Mouse (Mus musculus): ENCODE measurements around the gene Kctd11.
"Not testable (repeated sequence)": the region's sequence is repeated elsewhere in the genome, so short reads cannot be mapped to it uniquely, and the experiment has no call there.

Gene Kctd11

DNA sequence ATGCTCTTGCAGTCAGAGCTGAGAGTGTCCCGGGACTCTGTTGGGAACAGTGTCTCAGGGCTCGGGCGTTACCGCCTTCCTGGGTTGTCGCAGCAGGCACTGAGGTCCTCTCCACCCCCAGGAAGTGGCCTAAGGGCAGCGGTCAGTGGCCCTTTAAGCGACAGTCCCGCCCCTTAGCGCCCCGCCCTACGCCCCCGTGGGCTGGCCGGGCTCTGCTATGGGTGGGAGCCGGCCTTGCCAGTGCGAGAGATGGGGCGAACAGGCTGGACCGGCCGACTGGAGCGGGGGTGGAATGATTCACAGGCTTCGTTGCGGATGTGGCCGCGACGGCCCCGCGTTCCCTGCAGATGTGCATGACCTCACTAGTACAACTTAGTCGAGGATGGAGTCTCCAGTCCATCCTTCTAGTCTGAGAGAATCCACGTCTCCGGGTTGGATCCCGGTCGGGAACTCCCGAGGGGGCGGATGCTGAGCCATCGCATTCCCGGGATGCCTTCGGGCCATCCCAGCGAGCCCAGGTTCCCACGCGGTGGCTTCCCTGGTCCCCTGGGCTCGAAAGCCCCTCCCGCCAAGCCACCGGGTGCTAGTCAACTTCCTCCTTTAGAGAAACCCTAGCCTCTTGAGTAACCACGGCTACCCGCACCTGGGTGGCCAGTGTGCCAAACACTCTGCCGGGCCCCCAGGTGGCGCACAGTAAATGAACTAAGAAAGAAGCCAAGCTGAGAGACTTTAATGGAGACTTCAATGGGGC is at the start of gene Kctd11:
Kctd11 (minus strand) TSS at position 554 of the 751 bp plus-strand sequence.
- DNase-seq = peak; percentile 69

- DNase-seq = not testable (repeated sequence)
Observed at GRCm38 (mm10) chr11:69930176-69930575, 49.0 kb upstream of the Kctd11 start.

GRCm38 (mm10) chr11:69929712-69930111 is 48.5 kb upstream of the Kctd11 start:
- no peak for DNase-seq

DNA sequence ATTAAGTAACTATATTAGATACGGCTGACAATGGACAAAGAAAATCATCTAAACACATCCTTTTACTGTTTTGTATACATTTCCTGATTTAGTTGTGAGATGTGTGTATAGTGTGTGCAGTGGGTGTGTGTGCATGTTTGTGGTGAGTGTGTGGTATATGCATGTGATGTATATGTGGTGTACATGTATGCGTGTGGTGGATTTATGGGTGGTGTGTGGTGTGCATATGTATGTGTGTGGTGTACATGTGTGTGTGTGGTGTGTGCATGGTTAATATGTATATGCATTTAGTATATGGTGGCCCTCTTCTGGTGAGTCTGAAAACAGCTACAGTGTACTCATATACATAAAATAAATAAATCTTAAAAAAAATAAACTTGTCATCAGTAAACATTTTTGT is 46.3 kb upstream of the Kctd11 start:
- no peak for DNase-seq

- peak; percentile 58 for DNase-seq
Observed at GRCm38 (mm10) chr11:69922796-69923195, 41.6 kb upstream of the Kctd11 start.

DNA sequence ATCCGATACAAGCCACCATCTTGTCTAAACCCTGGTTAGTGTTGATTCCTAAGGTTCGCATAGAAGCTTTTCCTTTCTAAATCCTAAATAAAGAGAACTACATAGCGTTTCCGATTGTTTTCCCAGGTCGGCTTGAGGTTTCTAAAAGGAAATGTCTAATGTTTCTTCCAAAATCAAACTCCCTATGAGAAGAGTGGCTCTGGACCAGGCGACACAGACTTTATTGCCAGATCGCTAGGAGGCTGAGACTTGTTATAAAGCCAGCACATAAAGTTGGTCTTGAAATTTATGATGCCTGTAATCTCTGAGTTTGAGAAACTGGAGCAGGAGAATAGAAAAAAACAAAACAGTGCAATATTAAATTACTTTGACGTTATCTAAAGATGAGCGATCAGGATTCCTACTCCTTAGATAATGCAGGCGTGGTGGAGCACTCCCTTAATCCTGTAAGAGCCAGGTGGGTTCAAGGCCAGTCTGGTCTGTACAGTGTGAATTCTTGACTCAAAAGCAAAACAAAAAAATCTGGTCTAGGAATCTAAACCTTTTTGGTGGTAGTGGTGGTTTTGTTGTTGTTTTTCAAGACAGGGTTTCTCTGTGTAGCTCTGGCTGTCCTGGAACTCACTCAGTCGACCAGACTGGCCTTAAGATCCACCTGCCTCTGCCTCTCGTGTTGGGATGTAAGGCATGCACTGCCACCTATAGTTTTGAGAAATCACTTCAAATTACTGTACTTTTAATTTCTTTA is 41.0 kb upstream of the Kctd11 start:
- no peak for DNase-seq

DNA sequence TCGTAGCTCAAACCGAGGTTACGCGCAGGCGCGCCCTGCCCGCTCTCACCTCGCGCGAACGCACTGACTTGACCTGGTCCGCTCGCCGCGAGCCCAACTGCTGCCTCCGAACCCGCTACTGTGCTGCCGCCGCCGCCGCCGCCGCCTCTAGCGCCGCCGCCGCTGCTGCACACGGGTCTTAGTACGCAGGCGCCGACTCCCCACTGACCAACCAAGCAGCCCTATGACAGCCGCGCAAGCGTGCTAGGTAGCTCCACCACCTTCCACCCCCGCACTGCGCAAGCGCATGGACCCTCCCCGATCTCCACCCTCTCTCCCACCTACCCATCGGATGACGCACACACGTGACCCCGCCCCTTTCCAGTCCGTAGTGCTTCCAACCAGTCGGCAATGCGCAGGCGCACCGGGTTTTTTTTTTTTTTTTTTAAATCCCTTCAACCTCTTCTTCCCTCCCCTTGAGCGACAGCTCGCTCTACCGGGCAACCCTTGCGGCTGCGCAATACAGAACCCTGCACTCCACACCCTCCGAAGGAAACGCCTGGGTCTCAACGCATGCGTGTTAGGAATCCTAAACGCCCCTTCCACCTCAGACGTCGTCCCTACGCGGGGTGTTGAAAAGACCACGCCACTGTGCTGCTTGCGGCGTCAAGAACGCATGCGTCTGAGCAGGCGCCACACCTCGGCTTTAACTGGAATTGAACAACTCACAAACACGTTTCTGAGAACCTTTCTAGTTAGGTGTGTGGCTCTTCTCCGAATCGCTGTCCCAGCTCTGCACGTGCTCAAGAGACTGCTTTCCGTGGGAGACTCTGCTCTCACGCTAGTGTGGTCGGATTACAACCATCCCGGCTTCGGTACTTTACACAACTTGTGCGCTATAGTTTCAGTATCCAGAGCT is 40.2 kb upstream of the Kctd11 start, which contains the start of gene Eif5a:
Eif5a (minus strand) TSS at position 845 of the 898 bp plus-strand sequence.
- peak; percentile 100 for DNase-seq

- peak; percentile 74 for DNase-seq
Observed at GRCm38 (mm10) chr11:69920266-69921031, 39.2 kb upstream of the Kctd11 start.

- peak; percentile 70 for DNase-seq
Observed at GRCm38 (mm10) chr11:69919661-69920265, 38.6 kb upstream of the Kctd11 start.

- DNase-seq = peak; percentile 32
Observed at GRCm38 (mm10) chr11:69919053-69919452, 37.8 kb upstream of the Kctd11 start.

DNA sequence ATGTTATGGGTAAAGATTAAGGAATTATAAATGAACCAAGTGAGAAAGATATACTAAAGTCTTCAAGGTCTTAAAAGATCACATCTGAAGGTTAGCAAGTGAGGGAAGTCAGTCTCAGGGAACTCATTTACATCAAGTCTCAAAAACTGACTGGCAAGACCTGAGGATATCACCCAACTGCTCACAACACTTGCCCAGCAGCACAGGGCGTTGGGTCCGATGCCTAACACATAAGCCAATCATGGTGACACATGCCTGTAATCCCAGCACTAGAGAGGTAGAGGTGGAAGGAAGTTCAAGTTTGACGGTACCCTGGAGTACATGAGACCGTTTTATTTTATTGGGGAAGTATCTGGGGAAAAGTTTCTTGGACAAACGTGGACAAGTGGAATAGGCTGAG is 36.9 kb upstream of the Kctd11 start:
- DNase-seq = peak; percentile 30

- DNase-seq = peak; percentile 46
Observed at GRCm38 (mm10) chr11:69917379-69917948, 36.3 kb upstream of the Kctd11 start.

DNA sequence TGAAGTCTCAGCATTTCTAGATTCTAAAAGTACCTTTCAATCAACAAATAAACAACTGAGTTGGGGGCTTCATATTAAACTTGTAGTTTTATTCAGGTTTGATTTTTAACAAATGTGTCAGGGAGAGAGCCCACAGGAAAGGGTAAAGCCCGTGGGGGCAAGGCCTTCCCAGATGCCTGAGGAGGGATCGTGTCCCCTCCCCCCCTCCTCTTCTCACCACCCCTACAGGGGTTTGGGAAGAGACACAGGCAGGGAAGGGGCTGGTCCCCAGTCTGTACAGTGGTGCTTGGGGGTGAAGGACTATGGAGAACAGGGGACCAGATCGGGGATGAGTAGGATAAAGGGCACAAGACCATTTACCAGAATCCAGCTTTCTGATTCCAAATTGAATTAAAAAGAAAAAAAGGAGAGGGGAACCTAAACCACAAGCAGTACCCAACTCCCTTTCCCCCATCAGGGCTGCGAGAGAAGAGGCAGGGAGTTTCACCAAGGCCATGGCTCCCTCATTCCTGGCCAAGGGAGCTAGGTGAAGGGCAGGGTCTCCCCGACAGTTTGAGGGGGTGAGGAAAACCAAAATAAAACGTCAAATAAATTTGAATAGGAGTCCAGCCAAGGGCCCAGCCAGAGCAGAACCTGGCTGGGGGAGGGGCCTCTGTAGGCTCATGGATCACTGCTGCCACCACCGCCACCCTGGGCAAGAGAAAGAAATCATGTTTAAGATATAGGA is 35.6 kb upstream of the Kctd11 start:
- DNase-seq = peak; percentile 35

DNA sequence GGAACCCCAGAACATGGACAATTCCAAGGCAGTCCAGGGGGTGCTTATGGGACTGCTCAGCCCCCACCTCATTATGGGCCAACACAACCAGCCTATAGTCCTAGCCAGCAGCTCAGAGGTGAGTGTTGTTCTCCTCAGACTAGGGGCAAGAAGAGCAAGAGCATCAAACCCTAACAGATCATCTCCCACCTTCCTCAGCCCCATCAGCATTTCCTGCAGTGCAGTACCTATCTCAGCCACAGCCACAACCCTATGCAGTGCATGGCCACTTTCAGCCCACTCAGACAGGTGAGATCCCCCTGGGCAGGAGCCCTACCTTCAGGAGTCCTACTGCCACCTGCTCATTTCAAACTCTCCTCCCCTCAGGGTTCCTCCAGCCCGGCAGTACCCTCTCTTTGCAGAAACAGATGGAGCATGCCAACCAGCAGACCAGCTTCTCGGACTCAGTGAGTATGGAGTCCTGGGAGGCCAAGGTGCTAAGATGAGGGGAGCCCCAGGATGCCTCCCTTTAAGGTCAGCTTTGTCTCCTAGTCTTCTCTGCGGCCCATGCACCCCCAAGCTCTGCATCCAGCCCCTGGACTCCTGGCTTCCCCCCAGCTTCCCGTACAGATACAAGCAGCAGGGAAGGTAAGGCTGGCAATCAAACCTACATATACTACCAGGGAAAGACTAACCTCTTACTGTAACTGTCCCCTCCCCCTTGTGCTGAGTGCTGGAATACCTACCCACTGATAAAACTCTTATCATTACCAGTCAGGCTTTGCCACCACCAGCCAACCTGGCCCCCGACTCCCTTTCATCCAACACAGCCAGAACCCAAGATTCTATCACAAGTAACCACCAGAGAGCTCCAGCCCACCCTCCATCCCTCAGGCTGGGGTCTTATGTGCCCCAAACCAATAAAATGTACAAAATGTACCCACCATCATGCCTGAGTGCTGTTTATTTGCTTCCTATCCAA is 34.7 kb upstream of the Kctd11 start:
- DNase-seq = peak; percentile 39

DNA sequence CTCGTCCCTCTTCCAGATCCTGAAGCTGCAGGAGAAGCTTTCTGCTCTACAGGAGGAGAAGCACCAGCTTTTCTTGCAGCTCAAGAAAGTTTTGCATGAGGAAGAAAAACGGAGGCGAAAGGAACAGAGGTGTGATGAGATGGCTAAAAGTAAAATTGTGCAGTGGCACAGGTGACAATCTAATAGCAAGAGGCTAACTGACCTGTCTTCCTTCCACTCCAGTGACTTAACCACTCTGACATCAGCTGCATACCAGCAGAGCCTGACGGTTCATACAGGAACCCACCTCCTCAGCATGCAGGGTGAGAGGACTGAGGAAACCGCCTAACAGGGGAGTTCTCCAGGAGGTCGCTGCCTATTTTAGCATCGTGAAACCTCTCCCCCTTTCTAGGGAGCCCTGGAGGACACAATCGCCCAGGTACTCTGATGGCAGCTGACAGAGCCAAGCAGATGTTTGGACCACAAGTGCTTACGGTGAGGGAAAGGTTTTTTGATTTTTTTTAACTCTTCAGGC is 33.8 kb upstream of the Kctd11 start:
- DNase-seq = peak; percentile 21

DNA sequence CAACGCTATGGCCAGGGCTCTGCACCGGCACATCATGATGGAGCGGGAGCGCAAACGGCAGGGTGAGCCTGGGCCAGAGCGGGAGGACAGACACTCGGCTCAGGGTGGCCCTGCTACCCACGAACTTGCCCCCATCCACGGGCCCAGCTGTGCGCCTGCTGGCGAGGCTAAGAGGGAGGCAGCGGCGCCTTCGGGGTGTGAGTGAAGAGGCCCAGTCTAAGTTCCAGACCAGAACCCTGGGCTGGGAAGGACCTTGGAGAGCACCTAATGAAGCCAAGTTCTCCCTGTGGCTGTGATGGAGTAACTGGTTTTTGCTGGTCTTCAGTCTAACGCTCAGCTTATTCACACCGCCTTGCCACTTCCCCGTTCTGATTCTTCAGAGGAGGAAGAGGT is 33.2 kb upstream of the Kctd11 start:
- no peak for DNase-seq

GRCm38 (mm10) chr11:69913554-69914371 is 32.6 kb upstream of the Kctd11 start, which contains the start of gene Gps2:
TSS of gene Gps2 (plus strand) at chr11:69913888.
- peak; percentile 92 for DNase-seq
